Mouse (Mus musculus) gastrocnemius, postnatal 4 days (tissue): ENCODE measurements around the gene Slc6a17. TPM values are rescaled to one million over a fixed set of nuclear protein-coding genes. Genes with fewer than 3 reads are reported as not detected.

Experiments used
- total RNA-seq, 2 experiments: library from RNA; stranded (reverse); gene quantifications; 2 replicates each; pipeline ENCODE4 v1.2.3; 2021

Gene Slc6a17
- total RNA-seq, 2 experiments from 2014 or later = 1.2 to 1.4 TPM

Other genes with a start within 250 kb of the Slc6a17 start
- 10 to 100 TPM; 56.2 to 57.1 TPM for gene Lamtor5, start 239.2 kb downstream of the Slc6a17 start, total RNA-seq
- gene Slc16a4, start 226.8 kb downstream of the Slc6a17 start, total RNA-seq = under 1 TPM; 0.18 to 0.37 TPM
- gene Rbm15, start 184.3 kb downstream of the Slc6a17 start, total RNA-seq = 10 to 100 TPM; 29.0 to 31.3 TPM
- 10 to 100 TPM; 37.2 to 45.8 TPM for gene Kcnc4, start 58.5 kb downstream of the Slc6a17 start, total RNA-seq
- not detected for gene Ubl4b, start 37.1 kb upstream of the Slc6a17 start, total RNA-seq
- gene Alx3, start 77.0 kb upstream of the Slc6a17 start, total RNA-seq = not detected
- not detected for gene Gm10961, start 113.3 kb upstream of the Slc6a17 start, total RNA-seq
- gene Strip1, start 113.7 kb upstream of the Slc6a17 start, total RNA-seq = 10 to 100 TPM; 26.6 to 31.5 TPM
- 10 to 100 TPM; 68.5 to 83.4 TPM for gene Ahcyl1, start 178.5 kb upstream of the Slc6a17 start, total RNA-seq
- gene Csf1, start 242.5 kb upstream of the Slc6a17 start, total RNA-seq = 10 to 100 TPM; 25.8 to 26.4 TPM